Mouse (Mus musculus) cortical plate, adult 2 months (tissue): ENCODE measurements at regions not wholly inside any gene's neighbourhood (a gene's known extent, or its start where the extent isn't known, plus 50 kb on each side); places are given as distances from the start of the nearest gene placed in this dataset.
"Not testable (repeated sequence)": the region's sequence is repeated elsewhere in the genome, so short reads cannot be mapped to it uniquely, and the experiment has no call there.

Experiments used
- H3K27ac ChIP-seq: fragments of 200-500 bp; 2 replicates; pipeline ENCODE4 v1.5.1; 2012; ENCODE audit warnings: low read length, control low read depth, inconsistent platforms; ENCODE audit not compliant: insufficient read depth
- H3K4me1 ChIP-seq: fragments of 200-500 bp; 2 replicates; pipeline ENCODE4 v1.6.1; 2011; ENCODE audit warnings: low read length; ENCODE audit not compliant: control insufficient read depth, insufficient read depth
- H3K4me3 ChIP-seq: fragments of 200-500 bp; 2 replicates; pipeline ENCODE4 v1.5.1; 2011; ENCODE audit warnings: mild to moderate bottlenecking, low read length, control low read depth; ENCODE audit not compliant: insufficient read depth
- CTCF ChIP-seq: fragments of 200-500 bp; IDR thresholded peaks from 2 replicates; pipeline ENCODE4 v1.5.1; 2011; ENCODE audit warnings: mild to moderate bottlenecking, control low read depth, low read length; ENCODE audit not compliant: insufficient read depth; ENCODE audit errors: extremely low read depth
- POLR2A ChIP-seq: fragments of 200-500 bp; IDR thresholded peaks from 2 replicates; pipeline ENCODE4 v1.6.1; 2011; ENCODE audit warnings: mild to moderate bottlenecking, low read length, control low read depth; ENCODE audit not compliant: insufficient read depth; ENCODE audit errors: extremely low read depth

DNA sequence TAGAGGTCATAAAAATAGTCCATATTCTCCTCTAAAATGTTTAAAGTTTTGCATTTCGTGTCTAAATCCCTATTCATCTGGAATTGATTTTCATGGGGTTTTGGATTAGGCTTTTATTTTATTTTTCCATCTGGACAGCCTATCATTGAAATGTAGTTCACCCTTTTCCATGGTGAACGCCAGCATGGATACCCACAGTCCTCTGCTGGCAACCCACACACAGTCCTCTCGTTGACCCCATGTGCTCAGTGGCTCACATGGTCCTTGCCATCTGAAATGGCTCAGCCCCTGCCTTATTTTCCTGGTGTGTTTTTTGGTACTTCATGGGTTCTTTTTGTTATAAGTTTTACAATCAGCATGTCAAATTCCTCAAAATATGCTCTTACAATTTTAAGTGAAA, 397.2 kb downstream of the Ptpru start:
- H3K4me1 ChIP-seq = no peaks in the 10 kb centered on the region
- no peak overlapping the region for H3K27ac ChIP-seq
- no peak overlapping the region for H3K4me3 ChIP-seq
- TF ChIP-seq POLR2A (no peak), CTCF (no peak)

DNA sequence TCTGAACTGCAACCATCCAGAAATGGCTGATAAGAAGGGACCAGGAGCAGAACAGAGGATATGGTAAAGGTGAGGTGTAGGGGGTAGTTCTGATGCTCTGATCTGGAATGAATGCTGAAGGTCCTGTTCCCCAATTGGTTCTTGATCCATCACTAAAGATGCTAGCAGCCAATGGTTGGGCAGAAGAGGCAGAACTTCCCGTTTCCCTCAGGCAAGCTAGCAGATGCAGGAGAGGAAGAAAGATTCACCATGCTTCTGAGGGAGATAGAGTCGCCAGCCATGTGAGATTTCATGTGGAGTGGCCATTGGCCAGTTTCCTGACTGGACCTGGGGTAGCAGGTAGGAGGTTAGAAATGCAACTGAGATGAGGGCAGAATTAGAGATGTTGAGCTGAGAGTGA, 394.6 kb downstream of the Ptpru start:
- Histone ChIP-seq H3K27ac (no peak overlapping the region), H3K4me1 (no peaks in the 10 kb centered on the region), H3K4me3 (no peak overlapping the region)
- TF ChIP-seq CTCF = no peak
- TF ChIP-seq POLR2A = no peak

DNA sequence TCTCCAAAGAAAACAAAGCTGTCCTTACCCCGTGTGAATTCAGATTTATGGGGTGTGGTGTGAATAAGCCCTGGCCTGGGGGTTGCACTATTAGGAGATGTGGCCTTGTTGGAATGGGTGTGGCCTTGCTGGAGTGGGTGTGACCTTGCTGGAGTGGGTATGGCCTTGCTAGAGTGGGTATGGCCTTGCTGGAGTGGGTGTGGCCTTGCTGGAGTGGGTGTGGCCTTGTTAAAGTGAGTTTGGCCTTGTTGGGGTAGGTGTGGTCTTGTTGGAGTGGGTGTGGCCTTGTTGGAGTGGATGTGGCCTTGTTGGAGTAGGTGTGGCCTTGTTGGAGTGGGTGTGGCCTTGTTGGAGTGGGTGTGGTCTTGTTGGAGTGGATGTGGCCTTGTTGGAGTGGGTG, 387.8 kb downstream of the Ptpru start:
- H3K4me3 ChIP-seq, H3K27ac ChIP-seq, H3K4me1 ChIP-seq: not testable (repeated sequence)

DNA sequence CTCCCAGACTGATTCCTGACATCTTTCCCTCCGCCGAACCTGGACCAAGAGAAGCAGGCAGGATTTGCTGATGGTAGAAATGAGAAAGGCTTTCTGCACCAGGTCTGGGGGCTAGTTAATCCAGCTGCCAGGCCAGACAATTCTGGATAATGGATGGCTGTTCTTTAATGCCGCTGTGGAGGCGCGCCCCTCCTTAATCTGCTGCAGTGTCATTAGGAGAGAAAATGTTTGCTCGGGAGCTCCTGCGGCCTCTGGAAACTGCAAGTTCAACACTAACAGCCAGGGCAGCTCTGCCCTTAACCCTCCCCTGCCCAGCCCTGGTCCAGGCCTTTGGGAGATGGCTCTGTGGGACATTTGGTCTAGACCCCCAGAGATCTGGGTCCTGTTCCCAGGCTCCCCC, 380.5 kb downstream of the Ptpru start:
- H3K4me1 ChIP-seq = no peaks in the 10 kb centered on the region
- TF ChIP-seq POLR2A = no peak
- TF ChIP-seq CTCF = no peak
- H3K27ac ChIP-seq = no peak overlapping the region
- no peak overlapping the region for H3K4me3 ChIP-seq

DNA sequence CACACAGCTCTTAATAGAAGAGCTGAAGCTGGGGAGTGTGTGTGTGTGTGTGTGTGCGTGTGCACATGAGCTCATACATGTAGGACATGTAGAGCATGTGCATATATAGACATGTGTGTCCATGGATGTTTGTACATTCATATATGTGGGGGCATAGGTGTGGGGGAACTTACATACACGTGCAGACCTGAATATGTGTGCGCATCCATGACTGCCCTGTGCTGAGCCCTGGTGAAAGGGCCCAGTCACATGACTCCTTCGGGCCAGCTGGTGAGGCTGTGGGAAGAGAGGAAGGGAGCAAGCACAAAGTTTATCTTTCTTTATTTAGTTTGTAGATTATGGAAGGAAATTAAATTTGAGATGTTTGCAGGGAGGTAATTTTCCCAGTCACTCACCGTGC, 378.3 kb downstream of the Ptpru start:
- Histone ChIP-seq H3K27ac (no peak overlapping the region), H3K4me3 (no peak overlapping the region), H3K4me1 (no peaks in the 10 kb centered on the region)
- TF ChIP-seq POLR2A (no peak), CTCF (no peak)

DNA sequence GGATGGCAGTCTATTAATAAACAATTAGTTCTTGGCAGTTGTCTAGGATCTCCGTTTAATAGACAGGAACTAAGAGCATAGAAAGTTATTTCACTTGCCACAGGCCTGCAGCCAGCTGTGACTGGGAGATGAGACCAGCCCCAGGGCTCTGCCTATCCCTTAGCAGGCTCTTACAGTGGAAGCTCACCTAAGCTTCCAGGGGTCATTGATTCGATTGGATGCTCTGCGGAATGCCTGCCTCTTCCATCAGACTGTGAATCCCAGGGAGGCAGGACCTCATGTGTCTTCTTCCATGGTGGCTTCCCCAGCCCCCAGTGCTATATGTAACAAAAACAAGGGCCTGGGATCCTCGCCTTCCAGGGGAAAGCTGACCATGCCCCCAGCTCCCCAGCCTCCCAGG, 376.8 kb downstream of the Ptpru start:
- no peaks in the 10 kb centered on the region for H3K4me1 ChIP-seq
- H3K27ac ChIP-seq = no peak overlapping the region
- no peak overlapping the region for H3K4me3 ChIP-seq
- TF ChIP-seq POLR2A (no peak), CTCF (no peak)

DNA sequence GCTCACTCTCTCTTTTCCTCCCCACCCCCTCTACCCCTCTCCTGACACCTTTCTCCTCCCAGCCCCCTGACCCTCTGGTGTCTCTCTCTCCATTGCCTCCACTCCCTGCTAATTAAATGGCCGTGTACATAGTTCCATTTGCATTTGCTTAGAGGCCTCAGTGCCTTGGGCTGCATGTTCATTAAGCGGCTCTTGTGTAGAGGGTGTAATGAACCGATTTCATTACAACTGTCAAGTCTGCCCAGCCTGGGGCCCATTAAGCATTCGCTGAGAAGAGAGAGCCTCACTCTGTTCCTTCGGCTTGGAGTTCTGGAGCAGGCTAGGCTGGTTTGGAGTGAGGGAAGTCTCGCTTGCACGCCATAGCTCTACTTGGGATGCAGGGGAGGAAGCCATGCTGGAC, 376.4 kb downstream of the Ptpru start:
- Histone ChIP-seq H3K27ac (no peak overlapping the region), H3K4me1 (no peaks in the 10 kb centered on the region), H3K4me3 (no peak overlapping the region)
- TF ChIP-seq CTCF (no peak), POLR2A (no peak)

DNA sequence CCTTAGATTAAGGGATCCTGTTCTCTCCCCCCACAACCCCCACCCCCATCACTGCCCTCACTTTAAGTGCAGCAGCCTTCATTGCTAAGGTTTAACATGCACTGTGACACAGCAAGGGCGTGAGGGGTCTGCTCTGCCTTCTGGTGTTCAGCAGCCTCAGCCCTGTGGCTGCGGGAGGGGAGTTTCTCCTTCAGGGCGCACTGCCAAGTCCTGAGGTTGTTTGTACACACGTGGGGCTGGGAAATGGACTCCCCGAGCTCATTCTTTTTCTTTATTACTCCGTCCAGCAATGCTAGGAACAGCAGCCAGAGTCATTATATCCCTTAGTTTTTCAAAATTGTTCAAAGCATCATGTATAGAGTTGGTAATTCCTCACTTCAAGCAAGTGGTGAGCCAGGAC, 363.1 kb downstream of the Ptpru start:
- H3K4me1 ChIP-seq = 0 out of 2 replicates have a peak, but pooled peaks cover 3% of the 10 kb centered on the region
- no peak for TF ChIP-seq CTCF
- TF ChIP-seq POLR2A = no peak
- H3K27ac ChIP-seq = no peak overlapping the region
- H3K4me3 ChIP-seq = no peak overlapping the region

DNA sequence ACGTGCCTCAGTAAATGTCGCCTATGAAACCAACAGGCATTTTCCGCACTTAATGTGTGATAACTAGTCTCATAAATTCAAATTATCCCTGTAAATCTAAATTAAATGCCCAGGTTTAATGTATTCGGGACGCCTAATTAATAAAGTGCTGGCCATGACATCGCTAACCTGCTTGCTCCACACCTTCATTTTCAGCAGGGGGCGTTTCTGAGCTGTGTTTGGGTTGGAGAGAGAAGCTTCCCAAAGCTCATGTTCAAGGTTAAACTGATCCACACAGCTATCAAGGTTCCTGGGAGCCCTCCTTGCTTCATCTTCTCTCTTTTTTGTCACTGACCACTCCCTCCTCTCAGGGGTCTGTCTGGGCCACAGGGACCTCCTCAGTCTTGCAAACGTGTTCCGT, 359.2 kb downstream of the Ptpru start:
- no peak for TF ChIP-seq CTCF
- H3K4me1 ChIP-seq = 0 out of 2 replicates have a peak, but pooled peaks cover 3% of the 10 kb centered on the region
- H3K27ac ChIP-seq = no peak overlapping the region
- no peak overlapping the region for H3K4me3 ChIP-seq

DNA sequence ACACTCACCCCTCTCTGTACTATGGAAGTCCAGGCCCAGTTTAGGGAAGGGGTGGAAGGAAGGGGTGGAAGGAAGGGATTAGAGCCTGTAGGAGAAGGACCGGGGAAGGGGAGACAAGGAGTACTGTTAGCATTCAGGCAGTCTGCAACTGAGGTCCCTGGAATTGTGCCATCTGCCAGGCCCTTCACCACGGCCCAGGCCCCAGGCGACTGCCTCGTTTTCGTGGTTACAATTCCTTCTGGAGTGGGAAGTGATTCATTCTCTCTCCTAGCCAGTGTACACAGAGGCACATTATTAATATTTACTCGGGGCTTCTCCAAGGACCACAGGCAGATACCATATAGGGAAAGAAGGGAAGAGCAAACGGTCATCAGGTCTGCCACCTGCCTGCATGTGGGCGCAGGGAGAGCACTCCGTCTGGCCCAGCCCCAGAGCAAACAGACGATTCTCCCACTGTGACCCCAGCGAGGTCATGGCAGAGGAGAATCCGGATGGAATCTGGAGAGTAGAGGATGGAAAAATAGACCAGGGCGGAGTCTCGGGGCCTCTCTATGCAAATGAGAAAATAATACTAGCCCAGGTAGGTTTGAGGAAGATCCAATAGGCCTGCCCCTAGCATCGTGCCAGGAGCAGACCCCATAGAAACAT, 354.0 kb downstream of the Ptpru start:
- Histone ChIP-seq H3K4me3 (no peak overlapping the region), H3K4me1 (no peaks in the 10 kb centered on the region; the same call in none of the 2 replicates), H3K27ac (no peak overlapping the region)
- TF ChIP-seq CTCF (no peak), POLR2A (no peak)
